8 mouse cellular contexts compared by ENCODE assay signal in the genomic region with DNA sequence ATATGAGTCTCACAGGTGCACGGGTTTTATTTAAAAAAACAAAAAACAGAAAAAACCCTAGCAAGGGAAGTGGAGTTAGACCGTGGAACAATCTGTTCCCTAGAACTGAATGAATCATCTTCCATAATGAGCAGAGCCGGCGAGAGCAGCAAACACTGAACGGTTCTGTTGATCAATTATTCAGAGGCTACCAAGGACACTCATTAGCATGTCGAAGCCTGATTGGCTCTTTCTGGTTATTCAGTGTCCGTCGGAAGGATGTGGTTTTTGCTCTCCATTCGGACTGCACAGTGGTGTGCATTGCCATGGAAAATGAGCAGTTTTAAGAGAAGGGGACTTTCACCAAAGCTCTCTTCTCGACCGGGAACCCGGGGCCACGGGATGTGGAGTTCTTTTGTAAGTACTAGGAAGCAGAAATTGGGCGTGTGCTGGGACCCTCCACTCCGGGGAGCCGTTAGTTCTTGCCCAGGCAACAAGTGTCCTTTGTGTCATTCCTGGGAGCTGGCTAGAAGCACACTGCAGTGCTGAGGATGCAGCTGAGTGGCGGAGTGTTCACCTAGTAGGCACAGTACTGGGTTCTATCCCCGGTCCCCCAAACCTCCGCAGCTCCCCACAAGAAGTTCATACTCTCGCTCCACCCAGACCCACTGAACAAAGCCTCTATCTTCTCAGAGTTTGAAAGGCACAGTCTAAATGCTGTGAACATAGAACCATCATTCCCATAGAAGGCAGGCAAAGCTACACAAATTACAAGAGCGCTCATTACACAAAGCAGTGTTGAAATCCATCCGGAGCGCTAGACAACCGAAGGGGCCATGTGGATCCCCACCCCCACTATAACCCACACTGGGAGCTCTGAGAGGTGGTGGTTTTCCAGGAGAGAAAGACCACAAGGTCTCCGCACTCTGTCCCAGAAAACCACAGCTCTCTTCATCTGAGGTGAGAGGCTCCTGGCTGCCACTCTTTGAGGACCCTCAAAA.
DNase-seq lines count a peak whose midpoint lies in the region; ATAC-seq lines count a peak whose summit lies in the region.

No protein-coding gene starts in this region.

- no peak for DNase-seq in heart, adult 8-10 months (ENCODE audit: low spot score)
- peak; percentile 19 to 34 for DNase-seq in cerebellum, postnatal 10 days
- peak; percentile 55 to 64 for DNase-seq in frontal cortex, postnatal 14 days (ENCODE audit: low spot score in 2 of 2)
- DNase-seq in layer of hippocampus, postnatal 36 days = peak; percentile 66
- peak; percentile 62 for DNase-seq in skeletal muscle tissue, adult 2 months (ENCODE audit: low read depth, low spot score)
- no peak for DNase-seq in ovary, postnatal 10 days (ENCODE audit: low spot score)

- H3K27me3 ChIP-seq in heart, embryonic 14.5 days (ENCODE audit: control insufficient read depth, insufficient read depth, low read length) = peaks cover 10% of the 10 kb centered on the region

- H3K4me2 ChIP-seq in heart, embryonic 14.5 days (ENCODE audit: low read length) = peak overlapping the region; percentile 27

- no peak for ATAC-seq in heart, embryonic 14.5 days (ENCODE audit: insufficient number of reproducible peaks, insufficient read depth, low FRiP score, low read depth)
- ATAC-seq in megakaryocyte progenitor cell, adult 5-6 weeks (replicated peaks; ENCODE audit: poor library complexity) = peak; percentile 70

- no peaks in the 10 kb centered on the region for H3K9me3 ChIP-seq in heart, embryonic 14.5 days (ENCODE audit: control insufficient read depth, low read length)

- H3K4me1 ChIP-seq in heart, embryonic 14.5 days (ENCODE audit: control insufficient read depth in 2 of 2, insufficient read depth in 2 of 2, low read length in 2 of 2) = no peaks in the 10 kb centered on the region

- H3K4me3 ChIP-seq in heart, embryonic 14.5 days (ENCODE audit: control insufficient read depth in 1 of 2, insufficient read depth in 1 of 2, low read depth in 1 of 2, low read length in 2 of 2) = no peak overlapping the region

- WGBS in heart, embryonic 14.5 days = 64% methylated on average over 25 of the region's 25 CpGs

- H3K27ac ChIP-seq in heart, embryonic 14.5 days (replicated peaks in 1 of 2; ENCODE audit: control insufficient read depth in 1 of 2, insufficient read depth in 1 of 2, low read depth in 2 of 2, low read length in 2 of 2) = no peak overlapping the region

- no peak overlapping the region for H3K9ac ChIP-seq in heart, embryonic 14.5 days (ENCODE audit: low read length)

- no peaks in the 10 kb centered on the region for H3K36me3 ChIP-seq in heart, embryonic 14.5 days (ENCODE audit: control insufficient read depth, insufficient read depth, low read length)

Comparison
In these comparisons a context has a peak if more than half of its experiments do, and no peak if none do; other contexts are left out.
1. DNase-seq: peak in cerebellum, postnatal 10 days (2 of 2), frontal cortex, postnatal 14 days (2 of 2), layer of hippocampus, postnatal 36 days (2 of 2) and skeletal muscle tissue, adult 2 months (single experiment); none in heart, adult 8-10 months (single experiment) and ovary, postnatal 10 days (single experiment).